Mouse (Mus musculus) heart, postnatal 36 days (tissue): Measurements from ENCODE around the gene Gm4559. TPM values are rescaled to one million over a fixed set of nuclear protein-coding genes. Genes with fewer than 3 reads are reported as not detected.
"Not testable (repeated sequence)": the region's sequence is repeated elsewhere in the genome, so short reads cannot be mapped to it uniquely, and the experiment has no call there.

Source experiments
- DNase-seq, 2 experiments: peaks; one replicate each; pipeline ENCODE4 v3.0.0; 2021 to 2022
- intact Hi-C: fragments of 180-260 bp; cut with DNase I; formaldehyde crosslinking; loops from one replicate; pipeline ENCODE4 v1.15.1; 2025
- total RNA-seq, 2 experiments: library from RNA; stranded (reverse); gene quantifications; 2 replicates each; pipeline ENCODE4 v1.2.3; 2021

Gm4559 gene
- not detected for total RNA-seq

- DNase-seq, intact Hi-C loops: not testable (repeated sequence)
These were observed at the start of gene Gm4559 for GRCm38 (mm10) chr7:142274263-142274662. TSS of gene Gm4559 (minus strand) at chr7:142274363.

DNA sequence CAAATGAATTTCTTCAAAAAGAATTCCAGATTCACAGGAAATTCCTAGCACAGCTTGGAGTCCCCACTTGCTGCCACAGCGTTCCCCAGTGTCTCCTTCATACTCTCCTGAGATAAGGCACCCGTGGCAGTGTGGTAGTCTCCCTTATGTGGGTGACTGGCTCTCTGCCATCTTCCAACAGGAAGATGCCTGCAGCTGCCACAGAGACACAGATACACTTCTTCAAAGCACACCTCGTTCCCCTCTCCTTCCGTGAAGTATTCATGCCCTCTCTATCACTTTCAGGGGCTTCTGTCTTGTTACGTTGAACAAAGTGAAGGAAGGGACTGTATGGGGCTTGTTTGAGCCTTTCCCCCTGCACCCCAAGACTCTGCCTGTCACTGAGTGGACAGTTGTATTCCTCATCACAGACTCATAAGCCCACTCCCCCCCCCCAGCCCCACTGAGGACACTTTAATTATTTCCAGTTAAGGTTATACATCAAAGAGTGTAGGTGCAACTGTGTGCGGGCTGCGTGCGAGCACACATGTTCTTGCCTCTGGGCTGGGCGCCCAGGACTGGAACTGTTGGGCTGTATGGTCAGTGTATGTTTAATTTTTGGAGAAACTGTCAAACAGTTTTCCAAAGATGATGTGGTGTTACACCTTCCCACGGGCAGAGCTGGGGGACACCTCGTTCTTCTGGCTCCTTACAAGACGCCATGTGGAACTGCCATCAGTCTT is 49.4 kb upstream of the Gm4559 start:
- no peak for DNase-seq
- intact Hi-C loops = no loop called here

- intact Hi-C loops = no loop called here
- DNase-seq = no peak
These were observed 48.5 kb upstream of the Gm4559 start for GRCm38 (mm10) chr7:142322641-142323040.

DNA sequence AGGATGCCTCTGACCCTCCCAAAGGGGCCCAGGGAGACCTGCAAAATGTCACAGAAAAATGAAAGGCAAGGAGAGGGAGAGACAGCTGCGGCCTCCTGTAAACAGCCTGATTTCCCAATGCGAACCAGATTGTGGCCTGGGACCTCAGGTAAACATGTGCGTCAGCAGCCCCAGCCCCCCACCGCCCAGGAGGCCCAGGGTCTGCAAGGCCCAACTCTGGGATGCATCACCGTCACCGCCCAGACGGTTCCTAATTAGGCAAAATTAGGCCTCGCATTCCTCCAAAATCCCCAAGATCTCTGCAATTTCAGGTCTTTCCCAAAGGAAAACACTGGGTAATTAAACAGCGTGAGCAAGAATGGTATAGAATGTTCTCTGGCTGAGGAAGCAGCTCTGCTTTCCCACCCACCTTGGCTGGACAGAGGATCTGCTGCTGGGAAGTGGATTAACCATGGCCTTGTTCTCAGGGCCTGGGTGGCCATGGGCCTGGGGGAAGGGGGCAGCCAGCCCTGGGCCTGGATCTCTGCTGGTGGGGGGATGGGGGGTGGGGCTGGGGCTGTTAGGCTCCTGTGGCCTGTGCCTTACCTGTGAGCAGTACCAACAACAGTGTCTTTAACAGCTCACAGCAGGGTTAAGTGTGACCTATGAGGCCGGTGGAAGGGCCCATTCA is 47.6 kb upstream of the Gm4559 start:
- intact Hi-C loops, DNase-seq: not testable (repeated sequence)

- no peak for DNase-seq
- intact Hi-C loops = no loop called here
These were observed 46.7 kb upstream of the Gm4559 start for GRCm38 (mm10) chr7:142320906-142321305.

DNA sequence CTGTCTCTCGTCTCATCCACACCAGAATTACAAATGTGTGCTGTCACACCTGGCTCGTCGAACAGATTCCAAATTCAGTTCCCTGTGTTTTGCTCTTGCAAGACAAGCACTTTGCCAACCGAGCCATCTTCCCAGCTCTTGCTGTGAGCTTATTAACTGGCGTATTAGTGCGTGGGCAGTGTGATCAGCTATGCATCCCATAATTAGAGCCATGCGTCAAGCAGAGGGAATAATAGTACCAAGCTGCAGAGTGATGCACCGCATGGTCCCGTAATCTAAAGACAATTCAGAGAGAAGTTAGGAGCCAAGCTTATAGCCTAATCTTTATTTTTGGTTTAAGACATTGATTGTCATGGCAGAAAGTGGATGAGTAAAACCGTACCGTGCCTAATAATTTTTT is 45.0 kb upstream of the Gm4559 start:
- intact Hi-C loops = no loop called here
- no peak for DNase-seq

- no peak for DNase-seq
These were observed 43.1 kb upstream of the Gm4559 start for GRCm38 (mm10) chr7:142317216-142317615.

GRCm38 (mm10) chr7:142316558-142316957 is 42.4 kb upstream of the Gm4559 start:
- intact Hi-C loops = loop anchor here (1.0 to 2.0 kb wide), 4 partner anchors 18 to 358 kb away; partner anchors contain the start of gene Syt8
- peak; percentile 48 to 50 for DNase-seq

More at GRCm38 (mm10) chr7:142317216-142317615, 43.1 kb upstream of the Gm4559 start:
- intact Hi-C loops = loop anchor here (2.0 kb wide), 3 partner anchors 118 to 358 kb away; partner anchors contain the start of gene Syt8

GRCm38 (mm10) chr7:142314600-142315285 is 40.6 kb upstream of the Gm4559 start:
- DNase-seq = no peak
- intact Hi-C loops = no loop called here

- DNase-seq, intact Hi-C loops: not testable (repeated sequence)
These were observed 29.8 kb upstream of the Gm4559 start for GRCm38 (mm10) chr7:142303929-142304328.

GRCm38 (mm10) chr7:142303249-142303648 is 29.1 kb upstream of the Gm4559 start, which contains the start of gene Krtap5-4:
TSS of gene Krtap5-4 (plus strand) at chr7:142303549.
- intact Hi-C loops = no loop called here
- no peak for DNase-seq

- DNase-seq, intact Hi-C loops: not testable (repeated sequence)
These were observed 22.9 kb upstream of the Gm4559 start, which contains the start of gene Krtap5-1 for GRCm38 (mm10) chr7:142297018-142297417. TSS of gene Krtap5-1 (minus strand) at chr7:142297118.

- intact Hi-C loops, DNase-seq: not testable (repeated sequence)
These were observed 21.9 kb upstream of the Gm4559 start for GRCm38 (mm10) chr7:142296108-142296507.

GRCm38 (mm10) chr7:142295418-142295817 is 21.3 kb upstream of the Gm4559 start:
- intact Hi-C loops = no loop called here
- DNase-seq = no peak

DNA sequence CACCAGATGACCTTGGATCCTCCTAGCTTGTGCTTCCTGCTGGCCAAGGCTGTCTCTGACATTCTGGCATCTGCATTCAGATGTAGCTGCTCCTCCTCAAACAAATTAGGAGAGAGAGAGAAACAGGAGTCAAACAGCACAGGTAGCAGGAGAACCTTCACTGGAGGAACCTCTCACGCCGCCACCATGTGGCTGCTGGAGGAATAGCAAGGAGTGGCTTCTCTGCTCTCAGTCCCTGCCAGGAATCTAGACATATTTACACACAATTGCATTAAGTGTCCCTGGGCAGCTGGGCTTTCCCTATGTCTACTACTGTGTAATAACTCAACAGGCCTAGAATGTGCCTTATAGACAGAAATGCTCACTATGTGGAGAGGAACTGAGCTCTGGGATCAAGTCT is 19.7 kb upstream of the Gm4559 start:
- intact Hi-C loops = loop anchor here (1.0 kb wide), 1 partner anchor 17 kb away; no protein-coding TSS in a partner anchor
- peak in 1 of 2 experiments; percentile 28 for DNase-seq

GRCm38 (mm10) chr7:142285910-142286612 is 11.9 kb upstream of the Gm4559 start:
- intact Hi-C loops, DNase-seq: not testable (repeated sequence)

DNA sequence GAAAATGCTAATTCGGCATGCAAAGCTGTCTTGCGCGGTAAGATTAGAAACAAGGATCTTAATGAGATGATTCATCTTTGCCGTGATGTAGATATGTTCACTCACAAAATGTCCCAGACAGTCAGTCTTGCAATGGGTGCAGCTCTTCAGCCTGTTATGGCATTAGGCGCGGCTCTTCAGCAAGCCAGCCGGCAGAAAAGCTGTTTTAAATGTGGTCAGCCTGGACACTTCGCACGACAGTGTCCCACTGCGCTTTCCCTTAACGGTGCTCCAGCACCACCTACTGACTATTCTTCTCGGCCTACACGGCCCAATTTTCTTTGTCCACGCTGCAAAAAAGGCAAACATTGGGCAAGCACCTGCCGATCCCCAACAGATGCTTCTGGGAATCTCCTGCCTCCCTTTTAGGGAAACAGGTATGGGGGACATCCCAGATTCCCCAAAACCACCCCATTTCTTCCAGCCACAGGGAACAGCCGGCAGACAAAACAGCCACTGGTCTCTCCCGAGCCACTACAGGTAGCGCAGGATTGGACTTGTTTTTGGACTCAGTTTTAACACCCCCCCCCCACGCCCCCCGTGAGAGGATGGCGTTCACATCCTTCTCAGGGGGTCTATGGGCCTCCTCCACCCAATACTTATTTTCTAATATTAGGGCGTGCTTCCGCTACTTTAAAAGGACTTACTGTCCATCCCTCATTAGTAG is 11.1 kb upstream of the Gm4559 start:
- intact Hi-C loops = no loop called here
- peak in 1 of 2 experiments; percentile 31 for DNase-seq

- intact Hi-C loops = loop anchor here (1.0 kb wide), 1 partner anchor 138 kb away; no protein-coding TSS in a partner anchor
- peak; percentile 89 to 96 for DNase-seq
These were observed 10.5 kb upstream of the Gm4559 start for GRCm38 (mm10) chr7:142284615-142285080.

DNA sequence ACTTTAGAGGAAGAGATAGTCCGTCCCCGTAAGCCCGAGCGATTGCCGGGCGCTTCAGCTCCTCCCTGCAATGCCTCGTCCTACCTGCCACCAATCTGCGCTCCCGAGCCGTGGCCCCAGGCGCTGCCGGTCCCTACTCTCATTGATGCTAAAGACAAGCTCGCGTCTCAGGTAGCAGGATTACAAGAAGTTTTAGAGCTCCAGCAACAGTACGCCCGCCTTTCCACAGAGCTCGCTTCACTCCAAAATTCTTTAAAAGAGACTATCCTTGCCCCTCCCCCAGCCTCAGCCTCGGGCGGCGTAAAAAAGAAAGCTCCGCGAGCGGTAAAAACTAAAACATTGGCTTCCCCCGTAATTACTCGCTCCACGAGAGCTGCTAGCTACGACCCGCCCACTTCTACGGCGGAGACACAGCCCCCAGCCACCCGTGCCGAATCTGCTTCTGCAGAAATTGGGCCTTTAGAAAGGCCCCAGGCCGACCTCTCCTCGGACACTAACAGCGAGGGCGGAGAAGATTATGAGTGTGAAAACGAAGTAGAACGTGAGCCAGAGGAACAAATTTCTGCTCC is 9.9 kb upstream of the Gm4559 start:
- DNase-seq = peak; percentile 59 to 60
- intact Hi-C loops = loop anchor here (1.0 kb wide), 1 partner anchor 138 kb away; no protein-coding TSS in a partner anchor
